25 mouse cellular contexts compared by ENCODE assay signal in the genomic region with DNA sequence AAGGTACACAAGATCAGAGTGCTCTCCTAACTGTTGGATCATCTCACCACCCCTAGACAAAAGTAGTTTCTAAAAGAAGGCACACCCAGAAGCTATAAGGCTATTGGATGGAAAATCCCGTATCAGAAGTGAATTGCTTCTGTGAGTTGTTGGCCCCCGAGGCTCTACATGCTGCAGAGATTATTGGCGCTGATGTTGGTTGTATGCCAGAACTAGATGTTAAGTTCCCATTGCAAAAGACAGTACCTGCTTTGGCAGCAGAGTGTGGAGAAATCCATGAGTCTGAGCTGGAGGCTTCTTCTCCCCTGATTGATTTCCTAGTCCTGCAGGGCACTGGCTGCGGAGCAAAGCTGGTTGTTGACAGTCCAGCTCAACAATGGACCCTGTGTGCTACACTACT. TPM values are rescaled to one million over a fixed set of nuclear protein-coding genes. Genes with fewer than 3 reads are reported as not detected.
DNase-seq lines count a peak whose midpoint lies in the region; ATAC-seq and TF ChIP-seq lines count a peak whose summit lies in the region.
"Had no signal": no experiment of that assay in that cellular context is flagged by ENCODE, and none has a peak within 500 bp of the region (broad histone marks: within the 10 kb centered on the region; RNA-seq: fewer than 3 reads in every experiment).

No protein-coding gene starts in this region.

- peak overlapping the region; percentile 33; the same call in 1 of the 2 replicates for H3K4me2 ChIP-seq in liver, embryonic 12.5 days
- H3K4me2 ChIP-seq in liver, postnatal 0 days (ENCODE audit: low read depth, low read length), result no peak overlapping the region
- peak overlapping the region; percentile 22 for H3K4me2 ChIP-seq in liver, embryonic 14.5 days (ENCODE audit: low read depth)
- H3K4me2 ChIP-seq in liver, embryonic 11.5 days, result no peak overlapping the region
- peak overlapping the region; percentile 24; the same call in 1 of the 2 replicates for H3K4me2 ChIP-seq in liver, embryonic 15.5 days
- no peak overlapping the region for H3K4me2 ChIP-seq in lung, postnatal 0 days (replicated peaks; ENCODE audit: low read depth, low read length)
- H3K4me2 ChIP-seq: embryonic facial prominence, embryonic 12.5 days; embryonic facial prominence, embryonic 15.5 days; forebrain, embryonic 13.5 days; forebrain, embryonic 15.5 days had no signal

- H3K4me1 ChIP-seq in liver, embryonic 12.5 days, result peaks cover 47% of the 10 kb centered on the region
- peaks cover 8% of the 10 kb centered on the region for H3K4me1 ChIP-seq in liver, postnatal 0 days (ENCODE audit: insufficient read depth)
- H3K4me1 ChIP-seq in liver, embryonic 14.5 days (replicated peaks; ENCODE audit: control insufficient read depth in 2 of 2, insufficient read depth in 2 of 2, low read length in 1 of 2), result peaks cover 25 to 39% of the 10 kb centered on the region in 2 experiments
- H3K4me1 ChIP-seq in liver, embryonic 11.5 days (replicated peaks; ENCODE audit: control insufficient read depth, insufficient read depth, low read length), result peaks cover 21% of the 10 kb centered on the region
- peaks cover 50% of the 10 kb centered on the region for H3K4me1 ChIP-seq in liver, embryonic 15.5 days (replicated peaks)
- H3K4me1 ChIP-seq in lung, postnatal 0 days (ENCODE audit: insufficient read depth, low read depth, low read length), result no peaks in the 10 kb centered on the region

- no peak for TF ChIP-seq CTCF in liver, postnatal 0 days (IDR thresholded peaks at IDR 0.05; ENCODE audit: low read depth)
- TF ChIP-seq CTCF in liver, embryonic 14.5 days (IDR thresholded peaks at IDR 0.05; ENCODE audit: low read depth), result no peak
- no peak for TF ChIP-seq CTCF in lung, postnatal 0 days (IDR thresholded peaks at IDR 0.05)

- no peak for TF ChIP-seq EP300 in liver, postnatal 0 days (IDR thresholded peaks at IDR 0.05; ENCODE audit: low read depth)
- no peak for TF ChIP-seq EP300 in liver, embryonic 14.5 days (IDR thresholded peaks at IDR 0.05; ENCODE audit: low read depth)
- TF ChIP-seq EP300 in lung, postnatal 0 days (IDR thresholded peaks at IDR 0.05), result no peak

- no peak overlapping the region for H3K4me3 ChIP-seq in liver, embryonic 12.5 days
- no peak overlapping the region for H3K4me3 ChIP-seq in liver, postnatal 0 days (ENCODE audit: low read depth, low read length)
- H3K4me3 ChIP-seq in liver, embryonic 14.5 days (ENCODE audit: insufficient read depth in 1 of 2, low read depth in 2 of 2, low read length in 2 of 2), result no peak overlapping the region
- no peak overlapping the region for H3K4me3 ChIP-seq in liver, embryonic 11.5 days (ENCODE audit: low read depth, low read length)
- H3K4me3 ChIP-seq in liver, embryonic 15.5 days (replicated peaks), result no peak overlapping the region
- no peak overlapping the region for H3K4me3 ChIP-seq in lung, postnatal 0 days (ENCODE audit: low read depth, low read length)
- H3K4me3 ChIP-seq: embryonic facial prominence, embryonic 12.5 days; embryonic facial prominence, embryonic 15.5 days; erythroblast, embryonic 14.5 days; forebrain, embryonic 13.5 days; forebrain, embryonic 15.5 days had no signal

- 0 out of 2 replicates have a peak, but pooled peaks cover 6% of the 10 kb centered on the region for H3K27me3 ChIP-seq in liver, embryonic 12.5 days (replicated peaks)
- no peaks in the 10 kb centered on the region for H3K27me3 ChIP-seq in liver, postnatal 0 days (ENCODE audit: insufficient read depth, low read length)
- H3K27me3 ChIP-seq in liver, embryonic 14.5 days (ENCODE audit: control insufficient read depth, insufficient read depth, low read length), result no peaks in the 10 kb centered on the region
- peaks cover 3% of the 10 kb centered on the region; the same call in 1 of the 2 replicates for H3K27me3 ChIP-seq in liver, embryonic 11.5 days (replicated peaks; ENCODE audit: control insufficient read depth, insufficient read depth, low read length)
- H3K27me3 ChIP-seq in liver, embryonic 15.5 days, result 0 out of 2 replicates have a peak, but pooled peaks cover 3% of the 10 kb centered on the region
- H3K27me3 ChIP-seq in lung, postnatal 0 days (replicated peaks; ENCODE audit: insufficient read depth, low read length), result no peaks in the 10 kb centered on the region
- H3K27me3 ChIP-seq: embryonic facial prominence, embryonic 15.5 days; Patski had no signal

- H3K27ac ChIP-seq in liver, embryonic 12.5 days, result no peak overlapping the region
- H3K27ac ChIP-seq in liver, postnatal 0 days (ENCODE audit: low read depth), result no peak overlapping the region
- H3K27ac ChIP-seq in liver, embryonic 14.5 days, result no peak overlapping the region
- no peak overlapping the region for H3K27ac ChIP-seq in liver, embryonic 11.5 days (ENCODE audit: low read depth, low read length)
- H3K27ac ChIP-seq in liver, embryonic 15.5 days (replicated peaks), result 0 out of 2 replicates have a peak overlapping the region, but pooled peaks have one; percentile 33
- no peak overlapping the region for H3K27ac ChIP-seq in lung, postnatal 0 days (ENCODE audit: low read length)
- H3K27ac ChIP-seq: embryonic facial prominence, embryonic 12.5 days; embryonic facial prominence, embryonic 15.5 days; forebrain, embryonic 13.5 days; forebrain, embryonic 15.5 days had no signal

- no peaks in the 10 kb centered on the region for H3K36me3 ChIP-seq in liver, embryonic 12.5 days
- no peaks in the 10 kb centered on the region for H3K36me3 ChIP-seq in liver, postnatal 0 days (replicated peaks; ENCODE audit: insufficient read depth, low read length)
- H3K36me3 ChIP-seq in liver, embryonic 14.5 days (replicated peaks; ENCODE audit: control insufficient read depth, insufficient read depth, low read depth), result no peaks in the 10 kb centered on the region
- H3K36me3 ChIP-seq in liver, embryonic 11.5 days (ENCODE audit: control insufficient read depth, insufficient read depth, low read length), result no peaks in the 10 kb centered on the region
- H3K36me3 ChIP-seq in liver, embryonic 15.5 days (replicated peaks), result no peaks in the 10 kb centered on the region
- no peaks in the 10 kb centered on the region for H3K36me3 ChIP-seq in lung, postnatal 0 days (ENCODE audit: insufficient read depth, low read length)
- H3K36me3 ChIP-seq: embryonic facial prominence, embryonic 12.5 days; embryonic facial prominence, embryonic 15.5 days; forebrain, embryonic 15.5 days had no signal

- H3K9ac ChIP-seq in liver, embryonic 12.5 days, result no peak overlapping the region; the same call in 1 of the 2 replicates
- H3K9ac ChIP-seq in liver, postnatal 0 days (replicated peaks), result no peak overlapping the region
- no peak overlapping the region for H3K9ac ChIP-seq in liver, embryonic 14.5 days (replicated peaks)
- no peak overlapping the region for H3K9ac ChIP-seq in liver, embryonic 11.5 days (ENCODE audit: low read depth, low read length)
- H3K9ac ChIP-seq in liver, embryonic 15.5 days, result no peak overlapping the region
- H3K9ac ChIP-seq in lung, postnatal 0 days (replicated peaks; ENCODE audit: low read depth), result no peak overlapping the region
- H3K9ac ChIP-seq: embryonic facial prominence, embryonic 12.5 days; embryonic facial prominence, embryonic 15.5 days; forebrain, embryonic 13.5 days; forebrain, embryonic 15.5 days; forebrain, postnatal 0 days had no signal

- no peak for ATAC-seq in liver, embryonic 12.5 days
- ATAC-seq in liver, postnatal 0 days, result no peak
- ATAC-seq in liver, embryonic 14.5 days (ENCODE audit: insufficient read depth), result no peak
- no peak for ATAC-seq in liver, embryonic 11.5 days (replicated peaks; ENCODE audit: low FRiP score)
- no peak for ATAC-seq in liver, embryonic 15.5 days (ENCODE audit: insufficient read depth)
- no peak for ATAC-seq in lung, postnatal 0 days
- ATAC-seq: activated CD4-positive, CD25-positive, alpha-beta regulatory T cell, adult 4 months; forebrain, embryonic 13.5 days; forebrain, embryonic 15.5 days; forebrain, postnatal 0 days; Patski had no signal

- H3K9me3 ChIP-seq in liver, embryonic 12.5 days (replicated peaks), result no peaks in the 10 kb centered on the region
- no peaks in the 10 kb centered on the region for H3K9me3 ChIP-seq in liver, postnatal 0 days (ENCODE audit: low read length)
- H3K9me3 ChIP-seq in liver, embryonic 14.5 days (ENCODE audit: control insufficient read depth, low read length), result no peaks in the 10 kb centered on the region
- H3K9me3 ChIP-seq in liver, embryonic 11.5 days (ENCODE audit: control insufficient read depth, low read length), result no peaks in the 10 kb centered on the region
- H3K9me3 ChIP-seq in liver, embryonic 15.5 days (replicated peaks), result no peaks in the 10 kb centered on the region
- H3K9me3 ChIP-seq in lung, postnatal 0 days (ENCODE audit: low read length), result no peaks in the 10 kb centered on the region
- H3K9me3 ChIP-seq: embryonic facial prominence, embryonic 12.5 days; embryonic facial prominence, embryonic 15.5 days; forebrain, embryonic 13.5 days; forebrain, embryonic 15.5 days had no signal

- WGBS in liver, embryonic 12.5 days (ENCODE audit: insufficient replicate concordance), result 56% methylated on average over 4 of the region's 4 CpGs
- WGBS in liver, postnatal 0 days (ENCODE audit: insufficient replicate concordance), result 57% methylated on average over 4 of the region's 4 CpGs
- WGBS in liver, embryonic 14.5 days (ENCODE audit: insufficient replicate concordance), result 41% methylated on average over 4 of the region's 4 CpGs
- 78% methylated on average over 4 of the region's 4 CpGs for WGBS in liver, embryonic 11.5 days
- WGBS in liver, embryonic 15.5 days (ENCODE audit: insufficient replicate concordance), result 45% methylated on average over 4 of the region's 4 CpGs
- 71% methylated on average over 4 of the region's 4 CpGs for WGBS in lung, postnatal 0 days

- no peak for DNase-seq in liver, postnatal 0 days
- DNase-seq in liver, embryonic 14.5 days (ENCODE audit: low read depth in 3 of 3, low spot score in 3 of 3), result no peak
- no peak for DNase-seq in liver, embryonic 11.5 days (ENCODE audit: low spot score)
- DNase-seq in fat pad, adult 2 months (ENCODE audit: extremely low read depth, low read depth, low spot score), result peak; percentile 84
- DNase-seq in lung, postnatal 0 days (ENCODE audit: low spot score), result no peak
- DNase-seq in testis, postnatal 10 days (ENCODE audit: low spot score), result no peak
- DNase-seq: adrenal gland, adult 8-10 months; adrenal gland, postnatal 14 days; adrenal gland, postnatal 36 days; cerebellum, adult 11-12 months; cerebellum, adult 8-10 months; cerebellum, adult 9-11 months; cerebellum, postnatal 14 days; cerebellum, postnatal 36 days; embryo, embryonic 11 days; forebrain, postnatal 0 days had no signal

RNA-seq across cellular contexts. Expression of a gene that starts 27.5 kb away (rescaled TPM):
- 21.8 and 24.6 TPM in 2 replicates for polyA plus RNA-seq in liver, embryonic 12.5 days (2016; fragmentation: Nextera tagmentation; extraction: Ambion mirVana)
- polyA plus RNA-seq in liver, postnatal 0 days (2015; fragmentation: Nextera tagmentation; extraction: Ambion mirVana), result 19.6 and 22.1 TPM in 2 replicates
- polyA plus RNA-seq in liver, embryonic 14.5 days (2012; rRNA removed), result 14.8 and 20.7 TPM in 2 replicates
- 14.7 and 18.9 TPM in 2 replicates for polyA plus RNA-seq in liver, embryonic 14.5 days (2014; fragmentation: Nextera tagmentation; extraction: Ambion mirVana)
- polyA plus RNA-seq in liver, embryonic 11.5 days (2014; fragmentation: Nextera tagmentation; extraction: Ambion mirVana), result 36.5 and 37.9 TPM in 2 replicates
- polyA plus RNA-seq in liver, embryonic 15.5 days (2015; fragmentation: Nextera tagmentation; extraction: Ambion mirVana), result 22.3 and 22.6 TPM in 2 replicates
- polyA plus RNA-seq in lung, postnatal 0 days (2015; fragmentation: Nextera tagmentation; extraction: Ambion mirVana), result 55.8 and 62.6 TPM in 2 replicates

RNA-seq across cellular contexts. Expression of a gene that starts 28.5 kb away (rescaled TPM):
- 1.3 and 1.7 TPM in 2 replicates for polyA plus RNA-seq in liver, embryonic 12.5 days (2016; fragmentation: Nextera tagmentation; extraction: Ambion mirVana)
- polyA plus RNA-seq in liver, postnatal 0 days (2015; fragmentation: Nextera tagmentation; extraction: Ambion mirVana), result 0.34 and 0.60 TPM in 2 replicates
- 0.25 and 0.48 TPM in 2 replicates for polyA plus RNA-seq in liver, embryonic 14.5 days (2012; rRNA removed)
- polyA plus RNA-seq in liver, embryonic 14.5 days (2014; fragmentation: Nextera tagmentation; extraction: Ambion mirVana), result 0.85 and 1.00 TPM in 2 replicates
- 4.6 and 5.2 TPM in 2 replicates for polyA plus RNA-seq in liver, embryonic 11.5 days (2014; fragmentation: Nextera tagmentation; extraction: Ambion mirVana)
- polyA plus RNA-seq in liver, embryonic 15.5 days (2015; fragmentation: Nextera tagmentation; extraction: Ambion mirVana), result 1.3 and 1.9 TPM in 2 replicates
- not detected in 2 replicates for polyA plus RNA-seq in lung, postnatal 0 days (2015; fragmentation: Nextera tagmentation; extraction: Ambion mirVana)

RNA-seq across cellular contexts. Expression of a gene that starts 40.8 kb away (rescaled TPM):
- 539 and 560 TPM in 2 replicates for polyA plus RNA-seq in liver, embryonic 12.5 days (2016; fragmentation: Nextera tagmentation; extraction: Ambion mirVana)
- 766 and 780 TPM in 2 replicates for polyA plus RNA-seq in liver, postnatal 0 days (2015; fragmentation: Nextera tagmentation; extraction: Ambion mirVana)
- 53.0 and 150 TPM in 2 replicates for polyA plus RNA-seq in liver, embryonic 14.5 days (2012; rRNA removed)
- polyA plus RNA-seq in liver, embryonic 14.5 days (2014; fragmentation: Nextera tagmentation; extraction: Ambion mirVana), result 493 and 495 TPM in 2 replicates
- 692 and 701 TPM in 2 replicates for polyA plus RNA-seq in liver, embryonic 11.5 days (2014; fragmentation: Nextera tagmentation; extraction: Ambion mirVana)
- polyA plus RNA-seq in liver, embryonic 15.5 days (2015; fragmentation: Nextera tagmentation; extraction: Ambion mirVana), result 308 and 386 TPM in 2 replicates
- polyA plus RNA-seq in lung, postnatal 0 days (2015; fragmentation: Nextera tagmentation; extraction: Ambion mirVana), result 498 and 517 TPM in 2 replicates

RNA-seq across cellular contexts. Expression of a gene that starts 46.9 kb away (rescaled TPM):
- polyA plus RNA-seq in liver, embryonic 12.5 days (2016; fragmentation: Nextera tagmentation; extraction: Ambion mirVana), result 41.9 and 49.9 TPM in 2 replicates
- 11.3 and 11.9 TPM in 2 replicates for polyA plus RNA-seq in liver, postnatal 0 days (2015; fragmentation: Nextera tagmentation; extraction: Ambion mirVana)
- polyA plus RNA-seq in liver, embryonic 14.5 days (2012; rRNA removed), result 7.3 and 12.9 TPM in 2 replicates
- 13.3 and 17.3 TPM in 2 replicates for polyA plus RNA-seq in liver, embryonic 14.5 days (2014; fragmentation: Nextera tagmentation; extraction: Ambion mirVana)
- 48.4 and 50.6 TPM in 2 replicates for polyA plus RNA-seq in liver, embryonic 11.5 days (2014; fragmentation: Nextera tagmentation; extraction: Ambion mirVana)
- 20.4 and 22.3 TPM in 2 replicates for polyA plus RNA-seq in liver, embryonic 15.5 days (2015; fragmentation: Nextera tagmentation; extraction: Ambion mirVana)
- polyA plus RNA-seq in lung, postnatal 0 days (2015; fragmentation: Nextera tagmentation; extraction: Ambion mirVana), result 12.7 and 16.9 TPM in 2 replicates

Comparison
In these comparisons a context has a peak if more than half of its experiments do, and no peak if none do; other contexts are left out.
1. H3K4me2 ChIP-seq: peak in liver, embryonic 12.5 days (single experiment), liver, embryonic 14.5 days (single experiment) and liver, embryonic 15.5 days (single experiment); none in liver, postnatal 0 days (single experiment), liver, embryonic 11.5 days (single experiment) and lung, postnatal 0 days (single experiment).